Mouse (Mus musculus): Measurements from ENCODE around the gene Cryge.
"Not testable (repeated sequence)": the region's sequence is repeated elsewhere in the genome, so short reads cannot be mapped to it uniquely, and the experiment has no call there.

The Cryge gene

GRCm38 (mm10) chr1:65050952-65051351 lies at the start of gene Cryge:
Gene Cryge (minus strand): TSS chr1:65051149.
- not testable (repeated sequence) for DNase-seq

- no peak for DNase-seq
Observed at GRCm38 (mm10) chr1:65096953-65097352, 46.0 kb upstream of the Cryge start.

- DNase-seq = no peak
Observed at GRCm38 (mm10) chr1:65091566-65091965, 40.6 kb upstream of the Cryge start.

GRCm38 (mm10) chr1:65090370-65090769 lies 39.4 kb upstream of the Cryge start:
- DNase-seq = no peak

GRCm38 (mm10) chr1:65088567-65089356 lies 37.8 kb upstream of the Cryge start:
- DNase-seq = no peak

- no peak for DNase-seq
Observed at GRCm38 (mm10) chr1:65082188-65082587, 31.2 kb upstream of the Cryge start, which contains the start of gene Crygb. Gene Crygb (minus strand): TSS chr1:65082288.

- no peak for DNase-seq
Observed at GRCm38 (mm10) chr1:65075607-65076006, 24.7 kb upstream of the Cryge start.

- DNase-seq = no peak
Observed at GRCm38 (mm10) chr1:65073589-65073988, 22.6 kb upstream of the Cryge start, which contains the start of gene Crygc. Gene Crygc (minus strand): TSS chr1:65073689.

- DNase-seq = no peak
Observed at GRCm38 (mm10) chr1:65067842-65068241, 16.9 kb upstream of the Cryge start.

- DNase-seq = no peak
Observed at GRCm38 (mm10) chr1:65064201-65064600, 13.3 kb upstream of the Cryge start.

- no peak for DNase-seq
Observed at GRCm38 (mm10) chr1:65063352-65063751, 12.4 kb upstream of the Cryge start, which contains the start of gene Crygd. Gene Crygd (minus strand): TSS chr1:65063452.

- DNase-seq = no peak
Observed at GRCm38 (mm10) chr1:65052140-65052539, 1.2 kb upstream of the Cryge start.

GRCm38 (mm10) chr1:65051696-65052095 lies 747 bp upstream of the Cryge start:
- DNase-seq = no peak

GRCm38 (mm10) chr1:65048781-65049180 lies 2.2 kb downstream of the Cryge start:
- DNase-seq = no peak

- no peak for DNase-seq
Observed at GRCm38 (mm10) chr1:65046401-65047109, 4.4 kb downstream of the Cryge start.

GRCm38 (mm10) chr1:65043433-65043832 lies 7.5 kb downstream of the Cryge start:
- DNase-seq = no peak

GRCm38 (mm10) chr1:65041837-65042236 lies 9.1 kb downstream of the Cryge start:
- no peak for DNase-seq

- no peak for DNase-seq
Observed at GRCm38 (mm10) chr1:65040806-65041205, 10.1 kb downstream of the Cryge start.

- DNase-seq = no peak
Observed at GRCm38 (mm10) chr1:65039679-65040078, 11.3 kb downstream of the Cryge start.

- DNase-seq = no peak
Observed at GRCm38 (mm10) chr1:65037542-65037941, 13.4 kb downstream of the Cryge start.

GRCm38 (mm10) chr1:65035513-65035912 lies 15.4 kb downstream of the Cryge start:
- no peak for DNase-seq

GRCm38 (mm10) chr1:65032641-65033040 lies 18.3 kb downstream of the Cryge start, which contains the start of gene Akr1cl:
Gene Akr1cl (minus strand): TSS chr1:65032759.
- no peak for DNase-seq

GRCm38 (mm10) chr1:65028206-65028605 lies 22.7 kb downstream of the Cryge start:
- DNase-seq = no peak

GRCm38 (mm10) chr1:65012726-65013125 lies 38.2 kb downstream of the Cryge start:
- no peak for DNase-seq

Data from thymus, adult 18-20 months (tissue).